Mouse (Mus musculus): Measurements from ENCODE around the gene Ifnl3.
"Not testable (repeated sequence)": the region's sequence is repeated elsewhere in the genome, so short reads cannot be mapped to it uniquely, and the experiment has no call there.

Gene Ifnl3

DNA sequence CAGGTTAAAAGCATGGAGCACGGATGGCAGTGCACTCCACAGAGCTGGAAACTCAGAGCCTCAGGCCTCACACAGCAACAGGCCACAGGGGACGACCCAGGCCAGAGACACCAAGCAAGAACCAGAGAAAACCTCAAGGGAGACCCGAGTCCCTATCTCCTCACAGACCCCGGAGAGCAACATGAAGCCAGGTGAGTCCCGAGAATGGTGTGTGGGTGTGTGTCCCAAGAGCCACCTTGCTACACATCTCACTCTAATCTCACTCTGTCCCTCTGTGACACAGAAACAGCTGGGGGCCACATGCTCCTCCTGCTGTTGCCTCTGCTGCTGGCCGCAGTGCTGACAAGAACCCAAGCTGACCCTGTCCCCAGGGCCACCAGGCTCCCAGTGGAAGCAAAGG, at the start of gene Ifnl3:
Ifnl3 (plus strand) TSS at position 301 of the 400 bp plus-strand sequence.
- POLR2A ChIA-PET, result interaction anchor here in 1 of 4 experiments (1.2 kb wide), 1 partner anchor 35 kb away, joined by 3 read pairs; no protein-coding TSS in a partner anchor
- CTCF ChIA-PET, result not testable (repeated sequence)

DNA sequence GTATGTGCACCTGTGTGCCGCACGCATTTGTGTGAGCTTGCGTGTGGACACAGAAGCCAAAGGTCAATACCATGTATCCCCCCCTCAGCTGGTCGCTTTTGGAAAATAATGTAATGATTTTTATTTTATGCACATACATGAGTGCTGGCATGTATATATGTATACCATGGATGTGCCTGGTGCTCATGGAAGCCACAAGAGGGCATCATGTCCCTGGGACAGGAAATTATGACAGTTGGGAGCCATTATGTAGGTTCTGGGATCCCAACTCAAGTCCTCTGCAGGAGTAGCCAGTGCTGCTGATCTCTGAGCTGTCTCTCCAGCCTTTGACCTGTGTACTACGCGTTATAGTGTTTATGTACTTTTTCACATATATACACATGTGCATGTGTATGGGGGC, 46.4 kb upstream of the Ifnl3 start:
- ChIA-PET POLR2A (interaction anchor here in 3 of 4 experiments (0.5 to 1.3 kb wide), 3 partner anchors 24 to 266 kb away, joined by 3 read pairs; partner anchors contain the start of genes Mrps12 (in 1 of the 3), Rps16 (in 1 of the 3) and Sars2 (in 1 of the 3)), CTCF (interaction anchor here in 2 of 4 experiments (0.8 to 1.1 kb wide), 3 partner anchors 53 to 94 kb away, joined by 3 to 4 read pairs (median 3); no protein-coding TSS in a partner anchor)

DNA sequence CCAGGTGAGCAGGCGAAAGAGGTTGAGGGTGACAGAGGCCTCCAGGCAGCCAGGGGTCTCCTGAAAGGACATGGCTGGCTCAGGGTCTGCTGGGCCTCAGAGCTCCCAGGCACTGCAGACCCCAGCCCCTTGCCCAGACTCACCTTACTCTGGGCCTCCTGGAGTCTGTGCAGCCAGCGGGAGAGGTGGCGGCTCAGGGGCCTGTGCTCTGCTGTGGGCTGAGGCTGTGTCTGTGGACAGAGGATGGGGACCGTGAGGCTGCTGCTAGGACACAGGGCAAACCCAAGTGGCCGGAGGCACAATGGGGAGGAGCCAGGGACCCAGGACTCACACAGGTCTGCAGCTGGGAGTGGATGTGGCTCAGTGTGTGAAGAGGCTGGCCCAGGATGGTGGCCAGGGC, 45.3 kb upstream of the Ifnl3 start:
- ChIA-PET POLR2A (interaction anchor here in 1 of 4 experiments (1.3 kb wide), 1 partner anchor 8 kb away, joined by 3 read pairs; no protein-coding TSS in a partner anchor), CTCF (interaction anchor here in 1 of 4 experiments (1.1 to 1.3 kb wide), 2 partner anchors 51 to 91 kb away, joined by 3 to 4 read pairs; no protein-coding TSS in a partner anchor)

DNA sequence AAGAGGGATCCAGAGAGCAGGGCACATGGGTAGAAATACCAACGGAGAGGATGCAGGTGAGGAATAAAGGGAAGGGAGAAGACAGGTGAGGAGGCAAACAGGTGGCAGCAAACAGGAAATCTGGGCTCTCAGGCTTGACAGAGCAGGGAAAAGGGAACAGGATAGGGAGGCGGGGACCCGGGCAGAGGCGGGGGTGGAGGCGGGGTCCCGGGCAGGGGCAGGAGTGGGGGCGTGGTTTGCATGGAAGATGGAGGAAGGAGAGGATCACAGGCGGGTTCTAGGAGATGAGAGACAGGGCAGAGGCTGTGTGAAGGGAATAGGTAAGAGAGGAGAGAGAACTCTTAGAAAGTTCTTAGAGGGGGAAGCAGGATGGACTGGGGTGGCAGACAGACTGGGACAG, 43.8 kb upstream of the Ifnl3 start:
- CTCF ChIA-PET, result no interaction called here
- POLR2A ChIA-PET, result interaction anchor here in 2 of 4 experiments (1.2 to 1.5 kb wide), 5 partner anchors 8 to 32 kb away, joined by 3 to 5 read pairs (median 5); no protein-coding TSS in a partner anchor

DNA sequence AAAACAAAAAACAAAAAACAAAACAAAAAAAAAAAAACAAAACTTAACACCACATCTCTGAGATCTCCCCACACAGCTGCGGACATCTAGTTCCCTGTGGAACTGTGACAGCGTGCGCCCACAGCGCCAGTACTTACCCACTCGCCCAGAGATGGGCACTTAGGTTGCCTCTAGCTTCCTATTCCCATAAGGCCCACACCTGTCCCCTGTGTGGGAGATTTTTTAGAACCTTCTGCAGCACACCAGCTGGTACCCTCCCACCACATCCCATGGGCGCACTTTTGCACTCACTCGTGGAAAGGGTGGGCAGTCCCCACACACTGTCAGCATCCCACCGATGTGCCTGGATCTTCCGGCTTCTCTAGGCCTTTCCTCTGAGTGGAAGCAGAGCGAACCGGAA, 39.8 kb upstream of the Ifnl3 start:
- POLR2A ChIA-PET, result interaction anchor here in 2 of 4 experiments (0.6 to 2.9 kb wide), 14 partner anchors 9 to 605 kb away, joined by 3 to 9 read pairs (median 4); partner anchors contain the start of genes Gmfg (in 2 of the 2), Rps16 (in 1 of the 2) and Supt5 (in 1 of the 2)
- CTCF ChIA-PET, result interaction anchor here in 1 of 4 experiments (1.0 to 1.3 kb wide), 2 partner anchors 10 to 42 kb away, joined by 3 read pairs; no protein-coding TSS in a partner anchor

DNA sequence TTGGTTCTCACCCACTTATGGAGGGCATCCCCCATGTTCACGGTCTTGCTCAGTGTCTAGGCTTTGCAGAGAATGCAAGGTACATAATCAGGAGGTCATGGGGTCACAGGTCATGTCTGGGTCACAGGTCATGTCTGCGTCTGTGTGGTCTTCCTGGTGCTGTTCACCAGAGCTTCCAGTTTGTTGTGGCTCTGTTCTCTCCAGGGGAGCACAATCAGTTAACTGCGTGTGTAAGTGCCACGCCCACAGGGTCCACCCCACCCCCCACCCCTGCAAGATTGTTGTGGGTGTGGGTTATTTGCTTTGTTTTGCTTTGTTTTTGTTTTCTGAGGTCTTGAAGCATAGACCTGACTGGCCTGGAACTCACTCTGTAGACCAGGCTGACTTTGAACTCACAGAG, 38.4 kb upstream of the Ifnl3 start:
- ChIA-PET CTCF (interaction anchor here in 2 of 4 experiments (0.5 to 1.7 kb wide), 3 partner anchors 15 to 117 kb away, joined by 3 to 6 read pairs (median 5); no protein-coding TSS in a partner anchor), POLR2A (interaction anchor here in 3 of 4 experiments (0.5 to 2.9 kb wide), 10 partner anchors 8 to 1984 kb away, joined by 3 to 9 read pairs (median 5); partner anchors contain the start of gene Gmfg (in 1 of the 3))

DNA sequence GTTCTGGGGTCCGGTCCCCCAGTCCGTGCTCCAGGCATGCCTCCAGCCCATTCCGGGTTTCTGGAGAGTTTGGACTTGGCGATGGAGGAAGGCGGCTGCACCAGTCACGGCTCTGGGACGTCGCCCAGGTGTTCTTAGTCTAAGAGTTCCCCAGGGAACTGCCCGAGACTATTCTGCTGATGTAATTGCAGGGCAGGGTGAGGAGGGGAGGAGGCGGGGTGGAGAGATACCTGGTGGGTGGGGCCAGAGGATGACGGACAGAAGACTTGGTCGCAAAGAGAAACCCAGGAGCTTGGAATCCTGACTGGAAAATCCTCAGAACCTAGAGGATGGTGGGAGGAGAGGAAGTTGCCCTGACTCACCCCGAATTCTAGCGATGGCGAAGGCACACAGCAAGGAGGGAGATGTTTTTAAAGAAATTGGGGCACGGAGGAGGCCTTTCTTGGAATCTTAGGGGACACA, 34.6 kb upstream of the Ifnl3 start:
- ChIA-PET POLR2A (interaction anchor here in 3 of 4 experiments (0.6 to 2.3 kb wide), 44 partner anchors 9 to 480 kb away, joined by 3 to 12 read pairs (median 4); partner anchors contain the start of genes Med29 (in 2 of the 3), Paf1 (in 2 of the 3), Pak4 (in 2 of the 3) and Gmfg (in 1 of the 3)), CTCF (interaction anchor here in 3 of 4 experiments (0.6 to 2.2 kb wide), 9 partner anchors 40 to 997 kb away, joined by 3 to 14 read pairs (median 4); partner anchors contain the start of gene Gmfg (in 2 of the 3))

DNA sequence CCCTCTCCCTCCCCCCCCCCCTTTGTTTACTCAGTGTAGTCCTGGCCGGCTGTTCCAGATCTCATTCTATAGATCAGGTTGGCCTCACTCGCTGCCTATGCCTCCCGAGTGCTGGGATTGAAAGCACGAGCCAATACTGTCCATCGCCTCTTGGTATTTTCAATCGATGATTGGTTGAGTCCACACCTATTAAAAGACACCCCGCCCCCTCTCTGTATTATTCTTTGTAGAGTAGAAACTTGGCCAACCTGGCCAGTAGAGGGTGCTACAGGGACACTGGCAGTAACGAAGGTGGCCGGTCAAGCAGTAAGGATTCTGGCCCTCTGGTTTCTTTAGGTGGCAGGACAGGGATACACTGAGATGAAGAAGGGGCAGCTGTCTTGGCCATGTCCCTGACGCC, 32.2 kb upstream of the Ifnl3 start:
- ChIA-PET CTCF (interaction anchor here in 3 of 4 experiments (0.8 to 2.9 kb wide), 5 partner anchors 9 to 251 kb away, joined by 3 to 32 read pairs (median 3); partner anchors contain the start of genes Gmfg (in 1 of the 3), Mrps12 (in 1 of the 3) and Sars2 (in 1 of the 3)), POLR2A (interaction anchor here in 1 of 4 experiments (0.7 to 1.2 kb wide), 6 partner anchors 25 to 375 kb away, joined by 3 to 4 read pairs (median 3); no protein-coding TSS in a partner anchor)

DNA sequence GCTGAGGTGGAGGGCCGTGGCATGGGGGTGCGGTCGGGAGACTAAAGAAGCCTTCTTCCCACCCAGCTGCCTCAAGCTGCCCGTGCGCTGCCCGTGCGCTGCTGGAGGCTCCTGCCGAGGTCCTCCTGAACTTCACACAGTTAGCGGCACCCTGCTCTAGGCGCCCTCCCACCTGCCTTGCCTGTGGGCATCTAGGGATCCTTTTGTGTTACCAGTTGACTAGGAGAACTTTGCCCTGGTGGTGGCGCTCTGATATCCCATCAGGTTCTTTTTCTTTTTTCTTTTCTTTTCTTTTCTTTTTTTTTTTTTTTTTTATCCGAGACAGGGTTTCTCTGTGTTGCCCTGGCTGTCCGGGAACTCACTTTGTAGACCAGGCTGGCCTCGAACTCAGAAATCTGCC, 31.7 kb upstream of the Ifnl3 start:
- POLR2A ChIA-PET, result interaction anchor here in 2 of 4 experiments (0.7 to 2.2 kb wide), 6 partner anchors 26 to 237 kb away, joined by 3 to 8 read pairs (median 3); partner anchors contain the start of genes Pak4 (in 1 of the 2) and Samd4b (in 1 of the 2)
- CTCF ChIA-PET, result interaction anchor here in 3 of 4 experiments (0.8 to 2.9 kb wide), 7 partner anchors 8 to 251 kb away, joined by 3 to 32 read pairs (median 3); partner anchors contain the start of genes Gmfg (in 1 of the 3), Mrps12 (in 1 of the 3) and Sars2 (in 1 of the 3)

DNA sequence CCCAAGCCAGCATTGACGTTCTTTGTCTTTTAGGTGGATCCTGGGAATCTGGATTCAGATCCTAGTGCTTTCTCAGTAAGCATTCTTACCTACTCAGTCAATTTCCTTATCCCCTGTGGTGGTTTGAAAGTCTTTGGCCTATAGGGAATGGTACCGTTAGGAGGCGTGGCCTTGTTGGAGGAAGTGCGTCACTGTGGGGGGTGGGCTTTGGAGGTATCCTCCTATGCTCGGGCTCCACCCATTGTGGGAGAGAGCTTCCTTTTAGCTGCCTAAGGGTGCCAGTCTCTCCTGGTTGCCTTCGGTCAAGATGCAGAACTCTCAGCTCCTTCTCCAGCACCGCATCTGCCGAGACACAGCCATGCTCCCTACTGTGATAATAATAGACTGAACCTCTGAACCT, 30.3 kb upstream of the Ifnl3 start:
- ChIA-PET POLR2A (interaction anchor here in 2 of 4 experiments (0.6 to 2.2 kb wide), 26 partner anchors 9 to 374 kb away, joined by 3 to 9 read pairs (median 4); partner anchors contain the start of genes Gmfg (in 2 of the 2), Med29 (in 1 of the 2), Paf1 (in 1 of the 2) and Pak4 (in 1 of the 2)), CTCF (interaction anchor here (0.6 to 2.9 kb wide), 18 partner anchors 9 to 244 kb away, joined by 3 to 32 read pairs (median 3); partner anchors contain the start of gene Gmfg (in 1 of the 4))

DNA sequence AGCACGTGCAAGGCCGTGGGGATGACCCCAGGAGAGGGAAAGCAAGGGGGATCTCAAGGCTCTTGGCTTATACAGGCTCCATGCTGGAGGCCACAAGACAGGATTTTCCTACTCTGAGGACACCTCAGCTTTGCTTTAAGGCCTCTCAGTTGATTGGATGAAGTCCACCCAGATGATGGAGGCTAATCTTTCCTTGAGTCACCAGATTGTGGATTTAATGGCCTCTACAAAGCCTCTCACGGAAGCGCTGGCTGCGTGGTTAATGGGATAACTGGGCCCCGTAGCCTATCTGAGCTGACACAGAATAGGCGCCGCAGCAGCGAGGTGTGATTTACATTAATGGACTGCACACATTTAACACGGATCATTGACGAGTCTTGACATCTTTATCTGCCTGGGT, 27.2 kb upstream of the Ifnl3 start:
- CTCF ChIA-PET, result interaction anchor here in 2 of 4 experiments (0.5 to 1.1 kb wide), 2 partner anchors 33 to 37 kb away, joined by 3 to 4 read pairs; no protein-coding TSS in a partner anchor
- POLR2A ChIA-PET, result interaction anchor here in 2 of 4 experiments (0.9 to 1.5 kb wide), 3 partner anchors 10 to 103 kb away, joined by 3 to 5 read pairs (median 3); partner anchors contain the start of genes Med29 (in 2 of the 2) and Paf1 (in 2 of the 2)

DNA sequence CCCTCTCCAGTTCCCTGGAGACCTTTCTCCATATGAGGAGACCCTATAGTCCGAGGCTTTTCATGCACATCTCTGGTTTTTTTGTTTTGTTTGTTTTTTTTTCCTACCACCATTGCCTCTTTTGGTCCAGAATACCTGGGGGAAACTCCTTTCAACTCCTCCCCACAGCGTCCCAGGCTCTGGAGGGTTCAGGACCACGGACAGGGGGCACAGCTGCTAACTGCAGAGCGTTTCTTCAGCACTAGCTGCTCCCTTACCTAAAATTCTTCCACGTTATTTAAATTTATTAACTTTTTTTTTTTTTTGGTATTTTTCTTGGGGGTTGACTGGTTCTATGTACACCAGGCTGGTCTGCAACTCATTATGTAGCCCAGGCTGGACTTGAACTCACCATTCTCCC, 17.1 kb upstream of the Ifnl3 start:
- CTCF ChIA-PET, result interaction anchor here (0.6 to 1.2 kb wide), 4 partner anchors 22 to 108 kb away, joined by 3 to 7 read pairs (median 4); no protein-coding TSS in a partner anchor
- POLR2A ChIA-PET, result interaction anchor here in 3 of 4 experiments (0.5 to 1.7 kb wide), 11 partner anchors 10 to 305 kb away, joined by 3 to 5 read pairs (median 3); no protein-coding TSS in a partner anchor

DNA sequence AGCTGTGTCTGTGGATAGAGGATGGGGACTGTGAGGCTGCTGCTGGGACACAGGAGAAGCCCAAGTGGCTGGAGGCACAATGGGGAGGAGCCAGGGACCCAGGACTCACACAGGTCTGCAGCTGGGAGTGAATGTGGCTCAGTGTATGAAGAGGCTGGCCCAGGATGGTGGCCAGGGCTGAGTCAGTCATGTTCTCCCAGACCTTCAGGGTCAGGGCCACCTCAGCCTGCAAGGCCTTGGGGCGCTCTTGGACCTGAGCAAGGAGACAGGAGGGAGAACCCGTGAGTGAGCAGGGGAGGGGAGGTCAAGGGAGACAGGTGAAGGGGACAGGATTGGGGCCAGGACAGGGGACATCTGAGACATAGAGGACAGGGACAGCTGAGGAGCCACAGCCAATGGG, 13.5 kb upstream of the Ifnl3 start:
- CTCF ChIA-PET, result interaction anchor here in 1 of 4 experiments (1.0 kb wide), 1 partner anchor 19 kb away, joined by 5 read pairs; no protein-coding TSS in a partner anchor
- POLR2A ChIA-PET, result not testable (repeated sequence)

DNA sequence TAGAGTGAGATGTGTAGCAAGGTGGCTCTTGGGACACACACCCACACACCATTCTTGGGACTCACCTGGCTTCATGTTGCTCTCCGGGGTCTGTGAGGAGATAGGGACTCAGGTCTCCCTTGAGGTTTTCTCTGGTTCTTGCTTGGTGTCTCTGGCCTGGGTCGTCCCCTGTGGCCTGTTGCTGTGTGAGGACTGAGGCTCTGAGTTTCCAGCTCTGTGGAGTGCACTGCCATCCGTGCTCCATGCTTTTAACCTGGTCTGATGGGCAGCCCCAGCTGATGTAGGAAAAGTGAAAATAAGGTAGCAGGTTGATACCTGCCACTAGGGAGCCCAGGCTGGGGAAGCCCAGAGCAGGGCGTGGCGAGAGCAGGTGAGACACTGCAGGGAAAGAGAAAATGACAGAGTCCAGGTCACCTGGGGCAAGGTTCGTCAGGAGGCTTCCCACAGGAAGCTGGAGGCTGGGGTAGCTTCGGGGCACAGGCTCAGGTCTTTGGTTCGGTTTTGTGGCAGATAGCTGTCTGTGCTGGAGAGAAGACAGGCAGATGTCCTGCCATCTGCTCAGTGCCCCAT, 12.1 kb upstream of the Ifnl3 start, which contains the start of gene Ifnl2:
Ifnl2 (minus strand) TSS at position 51 of the 570 bp plus-strand sequence.
- POLR2A ChIA-PET, result interaction anchor here in 1 of 4 experiments (0.5 to 0.7 kb wide), 3 partner anchors 10 to 850 kb away, joined by 3 read pairs; no protein-coding TSS in a partner anchor
- CTCF ChIA-PET, result interaction anchor here (0.5 to 1.1 kb wide), 6 partner anchors 11 to 115 kb away, joined by 3 to 4 read pairs (median 4); no protein-coding TSS in a partner anchor

DNA sequence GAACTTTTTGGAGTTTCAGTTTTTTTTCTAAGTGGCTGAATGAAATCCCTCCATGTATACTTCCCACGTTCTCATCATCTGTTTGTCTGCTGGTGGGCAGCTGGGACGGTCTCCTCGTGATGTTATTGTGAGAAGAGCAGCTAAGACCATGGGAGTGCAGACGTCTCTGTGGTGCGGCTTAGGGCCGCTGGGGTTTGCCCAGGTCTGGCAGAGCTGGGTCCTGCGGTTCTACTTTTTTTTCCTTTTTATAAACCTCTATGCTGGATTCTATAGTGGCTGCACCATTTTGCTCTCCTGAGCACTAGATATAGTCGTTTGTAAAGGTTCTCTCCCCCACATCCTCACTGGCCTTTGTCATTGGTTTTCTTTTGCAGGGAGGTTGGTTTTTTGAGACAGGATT, 11.2 kb upstream of the Ifnl3 start:
- ChIA-PET CTCF (interaction anchor here in 3 of 4 experiments (0.9 to 1.1 kb wide), 3 partner anchors 16 to 17 kb away, joined by 3 to 4 read pairs (median 4); no protein-coding TSS in a partner anchor), POLR2A (interaction anchor here in 1 of 4 experiments (0.5 to 0.7 kb wide), 2 partner anchors 11 to 95 kb away, joined by 3 read pairs; no protein-coding TSS in a partner anchor)

DNA sequence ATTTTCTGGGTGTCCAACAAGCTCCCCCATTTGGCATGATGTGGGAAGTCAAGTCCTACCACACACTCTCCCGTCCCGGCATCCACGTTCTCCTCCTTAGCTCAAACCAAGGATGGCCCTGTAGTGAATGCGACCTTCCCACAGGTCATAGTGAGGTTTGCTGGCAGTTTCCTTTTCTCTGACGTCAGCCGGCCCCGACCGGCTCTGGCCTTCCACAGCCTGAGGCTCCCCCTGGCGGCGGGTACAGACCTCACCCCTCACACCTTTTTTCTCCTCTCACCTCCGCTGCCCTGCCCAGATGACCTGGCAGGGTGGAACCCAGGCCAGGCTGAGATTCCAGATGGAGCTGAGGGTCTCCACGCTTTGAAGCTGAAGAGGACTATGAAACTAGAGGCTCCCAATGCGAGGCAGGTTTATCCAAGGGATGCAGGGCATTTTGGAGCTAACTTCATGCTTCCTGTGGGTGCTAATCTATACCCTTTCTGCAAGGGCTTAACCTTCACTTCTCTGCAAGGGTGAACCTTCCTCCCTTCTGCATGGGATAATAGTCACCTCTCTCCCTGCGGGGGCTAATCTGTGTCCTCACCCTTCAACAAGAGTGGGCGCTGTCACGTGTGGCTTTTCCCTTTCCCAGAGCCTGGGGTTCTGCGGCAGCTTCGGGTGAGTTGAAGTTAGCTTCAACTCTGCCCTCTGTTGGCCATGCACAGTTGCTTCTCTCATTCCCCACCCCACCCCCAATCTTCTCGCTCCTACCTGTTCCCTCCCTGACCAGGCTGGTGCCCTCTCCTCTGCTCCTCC, 5.5 kb downstream of the Ifnl3 start:
- ChIA-PET POLR2A (interaction anchor here (0.5 to 2.6 kb wide), 29 partner anchors 17 to 481 kb away, joined by 3 to 19 read pairs (median 4); partner anchors contain the start of genes Gmfg (in 2 of the 4), Med29 (in 2 of the 4), Paf1 (in 2 of the 4) and Pak4 (in 2 of the 4)), CTCF (interaction anchor here (0.5 to 3.0 kb wide), 81 partner anchors 10 to 1757 kb away, joined by 3 to 33 read pairs (median 5); partner anchors contain the start of genes Gmfg (in 3 of the 4), Pak4 (in 3 of the 4), Samd4b (in 3 of the 4) and Sycn (in 2 of the 4))

All from embryonic stem cell, embryonic (primary cell).